Mouse (Mus musculus): ENCODE results near the gene Cnfn. TPM values are rescaled to one million over a fixed set of nuclear protein-coding genes. Genes with fewer than 3 reads are reported as not detected.

The Cnfn gene
- total and polyA plus RNA-seq, 2 experiments, result not detected

DNA sequence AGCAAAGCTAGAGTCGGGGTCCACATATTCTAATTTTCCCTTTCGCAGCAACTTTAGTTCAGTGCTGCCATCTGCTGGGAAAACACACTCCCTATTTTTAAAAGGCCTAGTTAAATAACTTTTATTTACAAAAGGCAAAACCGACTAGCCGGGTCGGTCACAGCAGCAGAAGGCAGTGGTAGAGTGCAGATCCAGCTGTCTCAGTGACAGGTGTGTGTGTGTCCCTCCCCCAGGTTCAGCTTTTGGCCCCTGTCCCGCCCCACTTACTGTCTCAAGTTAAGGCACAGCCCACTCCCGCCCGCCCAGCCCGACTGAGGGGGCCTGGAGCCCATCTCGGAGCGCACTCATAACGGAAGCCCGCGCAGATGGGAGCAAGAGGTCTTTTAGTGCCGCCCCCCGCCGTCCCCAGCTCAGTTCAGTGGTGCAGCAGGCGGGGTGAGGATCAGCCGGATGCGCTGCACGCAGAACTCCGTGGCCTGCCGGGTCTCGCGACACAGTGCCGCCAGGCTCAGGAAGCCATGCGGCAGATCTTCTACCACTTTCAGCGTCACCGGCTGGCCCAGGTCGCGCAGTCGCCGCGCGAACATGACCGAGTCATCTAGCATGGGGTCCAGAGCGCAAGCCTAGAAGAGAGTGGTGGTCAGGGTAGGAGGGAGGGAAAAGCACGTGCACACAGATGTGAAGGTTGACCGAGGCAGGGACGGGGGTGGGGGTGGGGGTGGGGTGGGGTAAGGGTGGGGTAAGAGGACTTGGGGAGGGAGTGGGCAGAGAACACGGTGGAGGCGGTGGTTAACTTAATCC lies 10.2 kb upstream of the Cnfn start:
- Histone ChIP-seq H3K4me1 (ENCODE audit: control insufficient read depth, insufficient read depth, low read length) (peaks cover 2% of the 10 kb centered on the region; the same call in 1 of the 2 replicates), H3K9ac (ENCODE audit: low read depth, low read length) (peak overlapping the region; percentile 53), H3K79me2 (ENCODE audit: control insufficient read depth, insufficient read depth, low read length) (no peaks in the 10 kb centered on the region), H3K4me3 (ENCODE audit: insufficient read depth, low read depth, low read length) (peak overlapping the region; percentile 50), H3K27me3 (ENCODE audit: control insufficient read depth, insufficient read depth, low read length) (no peaks in the 10 kb centered on the region), H3K27ac (replicated peaks; ENCODE audit: insufficient read depth, low read depth, low read length) (0 out of 2 replicates have a peak overlapping the region, but pooled peaks have one; percentile 5), H3K36me3 (ENCODE audit: control insufficient read depth, insufficient read depth, low read length) (peaks cover 14% of the 10 kb centered on the region; the same call in 1 of the 2 replicates)
- 60% methylated on average over 42 of the region's 42 CpGs for WGBS
- no peak for TF ChIP-seq POLR2A (IDR thresholded peaks at IDR 0.05; ENCODE audit: extremely low read depth, insufficient read depth, low read length)
- DNase-seq (ENCODE audit: extremely low read depth, low read depth, low spot score), result no peak

- TF ChIP-seq CTCF (IDR thresholded peaks at IDR 0.05; ENCODE audit: low read depth, low read length), result no peak
- TF ChIP-seq POLR2A (IDR thresholded peaks at IDR 0.05; ENCODE audit: extremely low read depth, insufficient read depth, low read length), result no peak
- Histone ChIP-seq H3K79me2 (ENCODE audit: control insufficient read depth, insufficient read depth, low read length) (no peaks in the 10 kb centered on the region), H3K9ac (ENCODE audit: low read depth, low read length) (no peak overlapping the region), H3K27me3 (ENCODE audit: control insufficient read depth, insufficient read depth, low read length) (no peaks in the 10 kb centered on the region), H3K4me3 (ENCODE audit: insufficient read depth, low read depth, low read length) (no peak overlapping the region), H3K36me3 (ENCODE audit: control insufficient read depth, insufficient read depth, low read length) (peaks cover 10% of the 10 kb centered on the region; the same call in 1 of the 2 replicates), H3K27ac (replicated peaks; ENCODE audit: insufficient read depth, low read depth, low read length) (no peak overlapping the region), H3K4me1 (ENCODE audit: control insufficient read depth, insufficient read depth, low read length) (peaks cover 2% of the 10 kb centered on the region; the same call in 1 of the 2 replicates)
- DNase-seq (ENCODE audit: extremely low read depth, low read depth, low spot score), result no peak
- 88% methylated on average over 13 of the region's 13 CpGs for WGBS
Measured at GRCm38 (mm10) chr7:25378181-25379100, 8.9 kb upstream of the Cnfn start.

DNA sequence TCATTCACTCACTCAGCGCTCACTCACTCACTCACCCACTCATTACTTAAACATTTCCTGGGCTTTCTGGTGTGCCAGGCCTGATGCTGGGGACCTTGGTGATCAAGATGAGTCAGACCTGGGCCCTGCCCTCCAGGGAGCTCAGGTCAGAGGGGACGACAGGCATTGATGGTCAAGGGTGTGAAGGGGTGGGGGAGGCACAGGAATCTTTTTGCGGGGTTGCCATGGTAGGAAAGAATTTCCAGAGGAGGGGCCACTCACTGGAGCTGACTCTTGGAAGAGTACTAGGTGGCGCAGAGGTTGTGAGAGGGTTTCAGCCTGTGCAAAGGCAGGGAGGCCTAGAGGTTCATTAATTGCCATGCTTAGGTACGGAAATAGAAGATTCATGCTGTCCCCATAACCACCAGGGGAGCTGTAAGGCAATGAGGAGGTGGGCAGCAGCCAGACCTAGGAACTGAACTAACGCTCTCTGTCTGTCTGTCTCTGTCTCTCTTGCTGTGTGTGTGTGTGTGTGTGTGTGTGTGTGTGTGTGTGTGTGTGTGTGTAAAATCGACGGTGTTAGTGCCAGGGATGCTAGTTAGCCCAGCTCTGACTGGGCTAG lies 7.7 kb upstream of the Cnfn start:
- H3K27me3 ChIP-seq (ENCODE audit: control insufficient read depth, insufficient read depth, low read length), result no peaks in the 10 kb centered on the region
- TF ChIP-seq POLR2A (IDR thresholded peaks at IDR 0.05; ENCODE audit: extremely low read depth, insufficient read depth, low read length) (no peak), CTCF (IDR thresholded peaks at IDR 0.05; ENCODE audit: low read depth, low read length) (no peak)
- 61% methylated on average over 8 of the region's 8 CpGs for WGBS
- no peak overlapping the region for H3K27ac ChIP-seq (replicated peaks; ENCODE audit: insufficient read depth, low read depth, low read length)
- peaks cover 2% of the 10 kb centered on the region; the same call in 1 of the 2 replicates for H3K4me1 ChIP-seq (ENCODE audit: control insufficient read depth, insufficient read depth, low read length)
- H3K4me3 ChIP-seq (ENCODE audit: insufficient read depth, low read depth, low read length), result no peak overlapping the region
- H3K79me2 ChIP-seq (ENCODE audit: control insufficient read depth, insufficient read depth, low read length), result no peaks in the 10 kb centered on the region
- no peak for DNase-seq (ENCODE audit: extremely low read depth, low read depth, low spot score)
- peaks cover 4% of the 10 kb centered on the region; the same call in 1 of the 2 replicates for H3K36me3 ChIP-seq (ENCODE audit: control insufficient read depth, insufficient read depth, low read length)
- H3K9ac ChIP-seq (ENCODE audit: low read depth, low read length), result no peak overlapping the region

DNA sequence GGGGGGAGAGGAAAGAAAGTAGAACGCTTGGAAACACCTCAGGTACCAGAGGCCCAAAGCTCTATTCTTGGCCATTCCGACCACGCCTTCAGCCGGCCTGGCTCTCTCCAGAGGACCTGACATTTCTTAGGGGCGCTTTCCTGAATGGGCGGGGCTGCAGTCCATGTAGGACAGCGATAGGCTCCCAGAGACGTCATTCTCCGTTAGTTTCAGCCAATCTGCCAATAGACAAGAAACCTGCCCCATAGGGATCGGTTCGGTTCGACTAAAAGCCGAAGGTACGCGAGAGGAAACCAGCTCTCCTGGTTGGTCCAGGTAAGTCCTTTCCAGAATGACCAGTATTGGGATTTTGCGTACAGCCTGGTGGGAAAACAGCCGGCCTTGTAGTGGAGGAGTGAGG lies 7.0 kb upstream of the Cnfn start:
- Histone ChIP-seq H3K4me3 (ENCODE audit: insufficient read depth, low read depth, low read length) (no peak overlapping the region), H3K79me2 (ENCODE audit: control insufficient read depth, insufficient read depth, low read length) (no peaks in the 10 kb centered on the region), H3K36me3 (ENCODE audit: control insufficient read depth, insufficient read depth, low read length) (no peaks in the 10 kb centered on the region; the same call in 1 of the 2 replicates), H3K9ac (ENCODE audit: low read depth, low read length) (no peak overlapping the region), H3K4me1 (ENCODE audit: control insufficient read depth, insufficient read depth, low read length) (peaks cover 2% of the 10 kb centered on the region; the same call in 1 of the 2 replicates), H3K27me3 (ENCODE audit: control insufficient read depth, insufficient read depth, low read length) (no peaks in the 10 kb centered on the region), H3K27ac (replicated peaks; ENCODE audit: insufficient read depth, low read depth, low read length) (no peak overlapping the region)
- WGBS, result 13% methylated on average over 17 of the region's 17 CpGs
- no peak for TF ChIP-seq POLR2A (IDR thresholded peaks at IDR 0.05; ENCODE audit: extremely low read depth, insufficient read depth, low read length)
- no peak for TF ChIP-seq CTCF (IDR thresholded peaks at IDR 0.05; ENCODE audit: low read depth, low read length)
- peak; percentile 69 for DNase-seq (ENCODE audit: extremely low read depth, low read depth, low spot score)

GRCm38 (mm10) chr7:25372441-25372840 lies 2.9 kb upstream of the Cnfn start:
- WGBS, result 60% methylated on average over 5 of the region's 5 CpGs
- no peak for DNase-seq (ENCODE audit: extremely low read depth, low read depth, low spot score)
- Histone ChIP-seq H3K4me1 (ENCODE audit: control insufficient read depth, insufficient read depth, low read length) (no peaks in the 10 kb centered on the region), H3K27me3 (ENCODE audit: control insufficient read depth, insufficient read depth, low read length) (peaks cover 14% of the 10 kb centered on the region), H3K36me3 (ENCODE audit: control insufficient read depth, insufficient read depth, low read length) (no peaks in the 10 kb centered on the region), H3K79me2 (ENCODE audit: control insufficient read depth, insufficient read depth, low read length) (no peaks in the 10 kb centered on the region), H3K4me3 (ENCODE audit: insufficient read depth, low read depth, low read length) (no peak overlapping the region), H3K27ac (replicated peaks; ENCODE audit: insufficient read depth, low read depth, low read length) (no peak overlapping the region), H3K9ac (ENCODE audit: low read depth, low read length) (no peak overlapping the region)
- no peak for TF ChIP-seq POLR2A (IDR thresholded peaks at IDR 0.05; ENCODE audit: extremely low read depth, insufficient read depth, low read length)
- TF ChIP-seq CTCF (IDR thresholded peaks at IDR 0.05; ENCODE audit: low read depth, low read length), result no peak
